Mouse (Mus musculus): ENCODE measurements around the gene Spdef.

The Spdef gene

DNA sequence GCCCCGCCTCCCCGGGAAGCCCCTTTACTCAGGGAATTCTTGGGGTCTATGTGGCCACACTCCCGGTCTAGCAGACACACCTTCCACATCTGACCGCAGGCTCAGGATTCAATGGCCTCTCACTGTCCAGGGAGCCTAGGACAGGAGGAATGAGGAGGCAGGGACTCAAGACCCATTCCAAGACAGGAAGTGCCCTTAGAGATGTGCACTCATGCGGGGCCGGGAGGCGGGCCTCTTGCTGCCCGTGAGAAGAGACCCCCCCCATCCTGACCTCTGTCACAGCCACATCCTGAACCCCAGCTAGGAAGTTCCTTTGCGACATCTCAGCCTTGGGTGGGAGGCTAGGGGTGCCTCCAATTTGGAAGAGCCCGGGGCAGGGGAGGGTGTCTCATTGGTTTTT, 3.7 kb downstream of the Spdef start:
- DNase-seq (ENCODE audit: low spot score): no peak

DNA sequence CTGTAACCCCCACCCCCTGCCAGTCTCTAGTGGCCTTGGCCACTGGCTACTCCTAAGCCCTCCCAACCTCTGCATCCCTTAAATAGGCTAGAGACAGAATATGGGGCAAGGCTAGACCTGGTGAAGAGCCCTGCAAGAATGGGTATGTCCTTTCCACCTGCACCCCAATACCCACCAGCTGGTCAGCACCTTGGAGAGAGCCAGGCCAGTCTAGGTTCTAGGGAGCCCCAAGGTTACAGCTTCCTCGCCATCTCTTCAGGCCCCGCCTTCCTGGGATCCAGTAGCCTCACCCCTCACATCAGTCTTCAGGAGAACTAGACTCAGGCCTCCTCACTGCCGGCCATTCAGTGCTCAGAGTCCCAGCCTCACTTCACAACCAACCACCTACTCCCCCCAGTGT, 4.4 kb downstream of the Spdef start:
- DNase-seq (ENCODE audit: low spot score): no peak

DNA sequence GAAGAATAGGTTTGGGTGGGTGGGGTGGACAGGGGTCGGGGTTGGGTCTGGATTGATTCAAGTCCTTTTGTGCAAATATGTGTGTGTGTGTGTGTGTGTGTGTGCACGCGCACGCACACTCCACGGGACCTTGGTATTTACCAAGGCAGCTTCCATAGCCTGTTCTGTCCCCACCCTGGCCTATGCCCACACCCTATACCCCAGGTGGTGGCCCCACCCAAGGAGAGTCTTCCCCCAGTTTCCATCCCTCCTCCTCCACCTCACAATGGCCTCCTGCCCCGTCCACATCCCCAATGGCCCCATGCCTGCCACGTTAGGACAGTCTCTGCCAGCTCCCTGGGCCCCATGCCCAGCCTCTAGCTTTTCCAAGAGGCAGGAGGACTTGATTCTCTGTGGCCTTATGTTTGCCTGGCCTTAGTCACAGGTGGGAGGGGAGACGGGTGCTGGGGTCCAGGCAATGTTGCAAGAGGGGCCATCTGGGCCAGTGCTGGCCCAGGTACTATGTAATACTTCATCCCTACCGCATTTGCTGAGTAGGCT, 7.6 kb downstream of the Spdef start:
- DNase-seq (ENCODE audit: low spot score): no peak

DNA sequence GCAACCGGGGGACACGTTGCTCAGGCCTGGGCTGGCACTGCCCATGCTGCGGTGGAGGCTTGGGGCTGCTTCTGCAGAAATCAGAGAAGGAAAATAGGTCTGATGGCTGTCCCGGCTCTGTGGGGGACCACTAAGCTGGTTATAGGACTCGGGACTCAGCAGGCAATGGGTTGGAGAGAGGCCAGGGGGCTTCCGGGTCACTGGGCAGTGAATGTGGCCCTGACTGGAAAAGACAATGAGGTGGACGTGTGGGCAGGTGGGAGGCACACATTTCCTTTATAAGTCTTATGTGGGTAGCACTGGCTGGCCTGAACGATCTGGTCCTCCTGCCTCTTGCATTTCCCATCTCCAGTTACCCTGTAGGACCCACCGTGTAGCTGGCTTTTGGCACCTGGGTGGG, 8.4 kb downstream of the Spdef start:
- DNase-seq (ENCODE audit: low spot score): no peak

DNA sequence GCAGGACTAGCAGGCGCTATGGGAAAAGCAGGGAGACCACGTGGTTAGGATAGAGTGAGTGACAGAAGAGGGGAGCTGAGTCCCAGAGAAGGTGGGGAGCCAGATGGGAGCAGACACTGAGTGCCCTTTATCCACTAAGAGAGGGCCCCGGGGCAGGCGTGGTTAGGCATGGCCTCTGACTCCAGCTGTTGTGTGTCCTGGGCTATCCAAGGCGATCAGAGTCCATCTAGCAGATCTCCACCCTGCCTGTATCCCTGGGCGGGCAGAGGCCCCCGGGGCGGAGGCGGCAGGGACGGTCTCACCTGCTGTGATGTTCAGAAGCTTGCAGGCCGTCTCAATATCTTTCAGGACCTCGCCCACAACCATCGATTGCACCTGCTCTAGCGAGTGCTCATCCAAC, 9.1 kb downstream of the Spdef start:
- no peak for DNase-seq (ENCODE audit: low spot score)

DNA sequence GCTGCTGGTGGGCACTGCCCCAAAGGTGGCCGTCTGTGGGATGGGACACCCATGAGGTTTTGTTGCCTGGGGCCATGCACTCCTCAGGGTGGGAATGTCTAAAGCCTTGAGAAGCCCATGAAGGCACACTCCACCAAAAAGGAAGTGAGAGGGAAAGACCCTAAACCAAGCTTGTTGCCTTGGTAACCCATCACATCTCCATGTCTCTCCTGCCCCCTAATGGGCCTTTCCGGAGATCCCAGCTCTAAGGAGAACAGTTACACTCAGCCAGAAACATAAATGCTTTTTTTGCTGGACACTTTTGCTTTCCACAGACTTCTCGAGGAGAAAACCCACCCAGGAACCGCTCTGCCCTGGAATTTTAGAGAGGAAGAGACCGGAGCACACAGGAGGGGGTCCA, 10.5 kb downstream of the Spdef start:
- no peak for DNase-seq (ENCODE audit: low spot score)

DNA sequence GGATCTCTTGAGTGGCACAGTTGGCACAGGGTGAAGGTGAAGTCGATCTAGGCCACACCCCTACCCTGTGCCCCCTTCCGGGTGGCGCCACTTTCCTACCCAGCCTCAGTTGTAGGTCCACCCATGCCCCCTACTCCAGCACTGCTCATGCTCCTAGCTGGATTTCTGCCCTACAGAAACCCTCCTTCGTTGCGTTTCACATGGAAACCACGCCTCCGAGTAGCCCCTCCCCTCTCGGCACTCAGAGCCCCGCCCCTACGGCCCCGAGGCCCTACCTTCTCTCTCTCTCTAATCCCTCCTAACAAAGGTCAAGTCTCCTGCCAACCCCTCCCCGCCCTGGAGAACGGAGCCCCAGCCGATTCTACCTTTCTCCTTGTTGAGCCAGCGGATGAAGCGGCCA, 12.0 kb downstream of the Spdef start:
- DNase-seq (ENCODE audit: low spot score): no peak

DNA sequence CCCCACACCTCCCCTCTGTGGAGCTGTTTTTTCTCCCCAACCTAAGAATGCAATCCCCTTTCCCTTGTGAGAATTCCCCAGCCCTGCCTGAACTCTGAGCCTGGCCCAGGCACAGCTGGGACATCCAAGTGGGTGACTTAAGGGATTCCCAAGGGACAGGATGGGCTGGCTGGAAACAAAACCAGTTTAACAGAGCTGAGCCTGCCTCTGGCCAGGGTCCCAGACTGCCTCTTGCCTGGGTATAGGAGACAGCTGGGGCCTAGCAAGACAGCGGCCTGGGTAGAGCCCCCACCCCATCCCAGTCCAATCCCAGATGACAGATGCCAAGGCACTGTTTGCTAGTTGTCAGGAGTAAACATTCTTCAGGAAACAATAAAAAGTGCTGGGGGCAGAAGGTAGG, 15.9 kb downstream of the Spdef start:
- no peak for DNase-seq (ENCODE audit: low spot score)

DNA sequence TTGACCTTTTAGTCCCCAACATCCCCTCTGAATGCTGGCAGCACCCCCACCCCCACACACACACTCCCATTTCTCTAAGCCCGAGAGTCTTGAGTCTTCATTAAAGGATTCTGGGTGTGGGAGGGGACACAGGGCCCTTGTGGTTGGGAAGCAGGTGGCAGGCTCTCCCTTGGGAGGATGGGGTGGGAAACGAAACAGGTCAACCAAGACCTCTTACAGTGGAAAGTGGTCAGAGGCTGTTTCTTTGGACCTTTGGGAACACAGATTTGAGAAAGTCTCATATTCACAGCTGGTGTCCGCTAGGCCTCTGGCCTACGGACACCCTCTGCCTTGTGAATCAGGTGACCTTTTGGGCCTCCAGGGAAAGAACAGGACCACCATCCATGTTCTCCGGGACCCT, 19.1 kb downstream of the Spdef start:
- no peak for DNase-seq (ENCODE audit: low spot score)

DNA sequence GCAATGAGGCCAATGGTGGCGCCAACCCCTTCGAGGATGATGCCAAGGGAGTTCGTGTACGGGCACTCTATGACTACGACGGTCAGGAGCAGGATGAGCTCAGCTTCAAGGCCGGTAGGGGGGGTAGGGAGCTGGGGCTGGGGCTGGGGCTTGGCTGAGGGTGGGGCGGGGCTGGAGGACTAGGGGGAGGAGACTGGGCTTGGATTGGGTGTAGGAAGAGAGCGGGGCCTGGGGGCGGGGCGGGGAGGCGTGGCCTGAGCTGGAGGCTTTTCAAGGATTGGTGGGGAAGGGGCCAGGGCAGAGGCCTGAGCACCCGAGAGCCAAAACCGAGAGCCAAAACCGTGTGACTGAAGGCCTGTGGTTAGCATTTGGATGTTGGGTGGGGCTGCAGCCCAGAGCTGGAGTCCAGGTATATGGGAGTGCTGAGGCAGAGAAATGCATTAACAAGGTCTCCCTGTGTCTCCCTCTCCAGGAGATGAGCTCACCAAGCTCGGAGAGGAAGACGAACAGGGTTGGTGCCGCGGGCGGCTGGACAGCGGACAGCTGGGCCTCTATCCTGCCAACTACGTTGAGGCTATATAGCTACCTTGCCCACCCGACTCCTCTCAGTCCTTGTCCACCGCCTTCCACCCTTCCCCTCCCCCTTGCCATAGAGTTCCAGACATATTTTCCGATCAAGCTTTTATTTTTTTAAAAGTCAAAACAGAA, 20.6 kb downstream of the Spdef start:
- DNase-seq (ENCODE audit: low spot score): no peak

DNA sequence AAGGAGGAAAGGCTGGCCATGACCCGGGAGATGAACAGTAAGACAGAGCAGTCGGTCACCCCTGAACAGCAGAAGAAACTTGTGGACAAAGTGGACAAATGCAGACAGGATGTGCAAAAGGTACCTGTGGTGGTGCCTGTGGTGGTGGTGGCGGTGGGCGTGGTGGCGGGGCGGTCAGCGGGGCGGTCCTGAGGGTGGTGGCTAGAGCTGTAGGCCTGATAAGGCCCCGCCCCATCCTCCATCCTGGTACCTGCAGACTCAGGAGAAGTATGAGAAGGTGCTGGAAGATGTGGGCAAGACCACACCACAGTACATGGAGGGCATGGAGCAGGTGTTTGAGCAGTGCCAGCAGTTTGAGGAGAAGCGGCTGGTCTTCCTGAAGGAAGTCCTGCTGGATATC, 23.1 kb downstream of the Spdef start:
- DNase-seq (ENCODE audit: low spot score): no peak

DNA sequence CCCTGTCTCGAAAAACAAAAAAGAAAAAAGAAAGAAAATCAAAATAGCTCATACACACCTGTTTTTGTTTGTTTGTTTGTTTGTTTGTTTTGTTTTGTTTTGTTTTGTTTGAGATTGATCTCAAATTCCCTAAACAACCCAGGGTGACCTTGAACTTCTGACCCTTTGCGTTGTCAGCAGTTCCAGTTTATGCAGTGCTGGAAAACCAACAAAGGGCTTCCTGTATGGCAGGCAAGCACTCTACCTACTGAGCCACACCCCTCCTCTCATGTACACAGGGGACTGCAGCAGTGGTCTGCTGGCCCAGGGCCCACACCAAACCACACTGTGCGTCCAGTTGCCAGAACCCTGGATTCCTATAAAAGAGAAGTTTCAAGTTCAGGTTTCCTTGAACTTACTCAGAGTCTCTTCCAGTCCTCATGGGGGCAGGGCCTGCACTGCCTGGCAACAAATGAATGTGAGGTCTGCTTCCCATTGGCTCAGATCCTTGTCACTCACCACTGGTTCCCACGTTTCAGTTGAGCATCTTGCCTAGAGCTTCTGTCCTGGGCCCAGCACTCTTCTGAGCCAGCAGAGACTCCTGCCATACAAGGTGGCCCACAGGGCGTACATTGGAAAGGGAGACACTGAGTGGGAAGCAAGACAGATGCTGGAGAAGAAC, 24.7 kb downstream of the Spdef start:
- no peak for DNase-seq (ENCODE audit: low spot score)

DNA sequence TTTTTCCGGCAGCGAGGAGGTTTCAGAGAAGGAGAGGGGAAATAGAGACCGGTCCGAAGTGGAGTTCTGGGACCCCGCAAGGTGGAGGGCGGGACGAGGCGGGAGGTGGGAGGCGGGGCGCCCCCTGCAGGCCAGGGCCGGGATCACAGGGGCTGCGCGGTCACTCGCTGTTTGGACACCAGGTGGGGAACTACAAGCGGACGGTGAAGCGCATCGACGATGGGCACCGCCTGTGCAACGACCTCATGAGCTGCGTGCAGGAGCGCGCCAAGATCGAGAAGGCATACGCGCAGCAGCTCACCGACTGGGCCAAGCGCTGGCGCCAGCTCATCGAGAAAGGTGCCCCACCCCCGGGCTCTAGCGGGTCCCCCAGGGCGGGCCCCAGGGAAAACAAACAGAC, 26.2 kb downstream of the Spdef start:
- DNase-seq (ENCODE audit: low spot score): no peak

DNA sequence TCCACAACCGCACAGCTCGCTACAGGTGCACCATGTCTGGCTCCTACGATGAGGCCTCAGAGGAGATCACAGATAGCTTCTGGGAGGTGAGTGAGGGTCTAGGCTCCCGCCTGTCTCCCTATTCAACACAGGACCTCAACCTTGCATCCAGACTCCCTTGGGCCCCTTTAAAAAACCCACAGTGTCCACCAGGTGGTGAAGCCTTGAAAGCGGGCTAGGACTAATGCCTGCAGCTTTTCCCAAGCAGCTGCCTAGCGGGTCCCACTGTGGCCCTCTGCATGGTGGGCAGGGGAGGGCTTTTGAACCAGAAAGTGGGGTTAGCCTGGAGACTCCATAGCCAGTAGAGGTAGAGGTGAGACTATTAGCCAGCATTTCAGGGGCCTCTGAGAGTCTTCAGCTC, 26.9 kb downstream of the Spdef start:
- no peak for DNase-seq (ENCODE audit: low spot score)

DNA sequence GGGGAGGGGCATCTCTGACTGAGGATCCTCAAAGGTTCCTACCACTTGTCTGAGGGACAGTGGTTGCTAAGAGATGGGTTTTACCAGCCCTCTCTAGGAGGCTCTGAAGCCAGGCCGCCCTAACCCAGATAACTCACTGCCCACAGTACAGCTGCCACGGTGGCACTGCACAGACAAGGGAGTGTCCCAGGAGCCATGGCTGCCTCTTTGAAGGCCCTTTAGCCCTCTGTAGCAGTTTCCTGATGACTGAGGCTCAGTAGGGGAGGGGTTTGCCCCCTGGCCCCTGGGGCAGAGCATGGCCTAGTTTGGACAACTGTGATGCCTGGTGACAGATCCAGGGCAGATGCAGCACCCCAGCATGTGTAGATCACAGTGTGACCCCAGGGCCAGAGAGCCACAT, 27.9 kb downstream of the Spdef start:
- DNase-seq (ENCODE audit: low spot score): no peak

DNA sequence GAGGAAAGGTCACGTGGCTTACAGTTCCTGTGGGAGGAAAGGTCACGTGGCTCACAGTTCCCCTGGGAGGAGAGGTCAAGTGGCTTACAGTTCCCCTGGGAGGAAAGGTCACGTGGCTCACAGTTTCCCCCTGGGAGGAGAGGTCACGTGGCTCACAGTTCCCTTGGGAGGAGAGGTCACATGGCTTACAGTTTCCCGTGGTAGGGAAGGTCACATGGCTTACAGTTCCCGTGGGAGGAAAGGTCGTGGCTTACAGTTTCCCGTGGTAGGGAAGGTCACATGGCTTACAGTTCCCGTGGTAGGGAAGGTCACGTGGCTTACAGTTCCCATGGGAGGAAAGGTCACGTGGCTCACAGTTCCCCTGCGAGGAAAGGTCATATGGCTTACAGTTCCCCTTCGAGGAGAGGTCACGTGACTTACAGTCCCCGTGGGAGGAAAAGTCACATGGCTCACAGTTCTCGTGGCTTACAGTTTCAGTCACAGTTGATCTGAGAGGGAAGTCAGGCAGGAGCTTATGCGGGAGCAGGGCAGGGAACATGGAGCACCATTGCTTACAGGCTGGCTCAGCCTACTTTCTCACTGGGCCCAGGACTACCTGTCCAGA, 29.0 kb downstream of the Spdef start:
- DNase-seq (ENCODE audit: low spot score): no peak

DNA sequence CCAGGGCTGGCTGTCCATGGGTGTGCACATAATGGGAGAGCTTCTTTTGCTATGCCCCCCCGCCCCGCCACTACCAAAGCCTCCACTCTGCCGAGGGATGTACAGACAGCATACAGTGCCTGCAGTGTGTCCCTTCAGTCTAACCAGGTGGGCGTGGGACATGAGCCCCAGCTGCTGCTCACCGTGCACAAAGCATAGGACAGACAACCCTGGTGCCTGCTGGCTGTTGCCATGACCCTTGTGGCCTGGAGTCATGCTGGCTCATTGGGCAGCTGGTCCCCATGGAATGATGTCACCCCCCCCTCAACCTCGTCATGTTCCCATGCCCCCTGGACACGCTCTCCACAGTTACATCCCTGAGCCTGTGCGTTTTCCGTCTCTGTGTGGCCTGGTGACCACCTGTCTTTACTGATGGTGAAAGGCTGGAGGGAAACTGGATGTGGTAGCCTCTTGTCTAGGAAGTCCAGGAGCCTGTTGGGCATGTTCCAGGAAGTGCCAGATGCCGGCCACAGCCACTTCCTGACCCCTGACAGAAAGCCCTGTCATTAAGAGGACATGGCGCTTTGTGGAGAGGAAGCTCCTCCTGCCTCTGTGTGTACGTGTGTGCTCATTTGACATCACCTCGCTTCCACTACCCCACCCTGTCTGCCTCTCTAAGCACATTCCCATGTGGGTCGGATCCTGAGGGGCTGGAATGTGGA, 37.6 kb downstream of the Spdef start:
- no peak for DNase-seq (ENCODE audit: low spot score)

DNA sequence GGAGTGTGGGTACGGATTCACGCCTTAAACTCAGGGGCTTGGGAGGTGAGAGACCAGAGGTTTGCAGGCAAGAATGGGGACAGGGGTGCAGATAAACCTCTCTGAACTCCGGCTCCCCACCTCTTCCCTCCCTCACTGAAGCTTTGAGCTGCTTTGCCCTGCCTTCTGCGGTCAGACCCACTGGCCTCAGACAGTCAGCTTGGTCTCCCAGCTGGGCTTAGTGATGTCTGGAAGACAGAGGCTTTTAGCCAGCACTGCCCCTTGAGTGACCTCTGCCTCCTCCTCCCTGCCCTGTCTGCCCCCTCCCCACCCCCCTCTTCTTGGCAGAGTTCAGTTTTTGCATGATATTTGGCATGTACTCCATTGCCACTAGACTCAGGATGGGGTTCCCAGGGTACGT, 42.4 kb downstream of the Spdef start:
- no peak for DNase-seq (ENCODE audit: low spot score)

DNA sequence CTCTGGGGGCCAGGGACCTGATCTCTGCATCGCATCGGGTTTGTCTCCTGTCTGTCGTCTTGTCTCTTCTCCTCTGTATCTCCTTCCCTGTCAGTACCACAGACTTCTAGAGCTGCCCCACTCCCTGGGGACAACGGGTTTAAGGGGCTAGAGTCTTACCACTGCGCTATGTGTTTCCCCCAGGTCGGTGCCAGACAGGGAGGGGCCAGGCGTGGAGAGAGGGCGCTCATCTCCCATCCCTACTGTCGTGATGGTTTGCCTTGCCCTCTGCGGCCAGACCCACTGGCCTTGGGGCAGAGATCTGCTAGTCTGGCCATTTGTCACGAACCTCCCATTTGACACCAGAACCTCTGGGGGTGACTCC, 43.2 kb downstream of the Spdef start:
- no peak for DNase-seq (ENCODE audit: low spot score)

DNA sequence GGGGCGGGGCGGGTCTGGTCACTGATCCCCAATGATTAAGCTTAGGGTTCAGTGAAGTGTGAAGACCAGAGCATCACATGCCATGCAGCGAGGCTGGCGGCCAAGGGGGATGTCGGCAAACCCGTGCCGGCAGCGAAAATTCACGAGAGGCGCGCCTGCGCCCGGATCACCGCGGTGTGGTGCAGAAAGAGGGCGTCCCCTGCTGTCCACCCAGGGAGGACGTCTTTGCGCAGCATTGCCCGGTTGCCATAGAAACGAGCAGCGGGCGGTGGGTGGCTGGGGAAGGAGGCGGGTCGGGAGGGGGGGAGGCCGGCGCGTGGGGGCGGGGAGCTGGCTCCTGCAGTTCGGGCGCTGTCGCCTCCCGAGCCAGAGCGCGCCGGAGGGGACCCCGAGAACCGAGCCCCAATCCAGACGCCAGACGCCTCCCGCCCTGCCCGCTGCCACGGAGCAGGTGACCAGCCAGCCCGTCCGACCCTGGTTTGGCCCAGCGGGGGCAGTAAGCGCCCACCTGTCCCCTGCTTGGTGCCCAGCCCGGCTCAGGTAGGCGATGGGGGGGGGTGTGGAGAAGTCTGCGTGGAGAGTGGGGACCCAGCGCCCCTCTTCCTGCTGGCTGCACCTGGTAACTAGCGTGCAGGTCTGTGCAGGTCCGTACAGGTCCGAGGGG, 43.7 kb downstream of the Spdef start:
- DNase-seq (ENCODE audit: low spot score): no peak

DNA sequence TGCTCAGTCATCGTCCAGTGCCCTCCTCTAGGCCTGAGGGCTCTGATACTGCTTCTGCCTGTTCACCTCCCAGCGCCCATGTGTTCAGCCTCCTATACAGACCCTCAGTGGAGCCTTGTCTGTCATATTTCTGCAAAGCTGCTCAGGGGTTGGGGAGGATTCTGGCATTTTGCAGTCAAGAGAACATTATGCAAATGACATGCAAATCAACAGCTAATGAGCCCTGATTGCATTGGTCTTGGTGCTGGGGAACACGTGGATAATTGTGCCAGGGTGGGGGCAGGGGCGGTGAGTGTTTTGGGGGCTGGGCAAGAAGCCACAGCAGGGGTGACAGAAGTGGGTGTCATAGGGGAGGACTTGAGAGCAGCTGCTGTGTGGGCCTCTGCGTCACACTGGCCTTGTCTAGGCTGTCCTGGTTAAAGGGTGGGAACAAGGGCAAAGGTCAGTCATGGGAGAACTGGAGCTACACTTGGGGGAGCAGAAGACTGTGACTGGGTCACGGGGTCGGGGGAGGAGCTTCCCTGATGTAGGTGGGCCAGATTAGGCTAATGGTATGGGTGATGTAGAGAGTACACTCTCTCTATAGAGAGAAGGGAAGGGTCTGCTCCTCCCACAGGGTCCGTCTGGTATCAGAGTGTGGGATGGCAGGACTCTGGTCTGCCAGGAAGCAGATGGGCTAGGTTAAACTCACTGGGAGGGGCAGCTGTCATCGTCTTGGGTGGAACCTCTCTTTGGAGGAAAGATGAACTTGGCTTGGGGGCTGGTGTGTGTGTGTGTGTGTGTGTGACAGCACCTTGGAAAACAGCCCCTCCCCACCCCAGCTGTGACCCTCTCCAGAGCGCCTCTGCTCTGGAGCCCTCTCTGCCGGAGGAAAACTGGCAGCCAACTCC, 49.6 kb downstream of the Spdef start:
- DNase-seq (ENCODE audit: low spot score): no peak

Measured in layer of hippocampus, adult 9-10 months (tissue).